Mouse (Mus musculus): ENCODE data around the gene B4galnt3.

DNA sequence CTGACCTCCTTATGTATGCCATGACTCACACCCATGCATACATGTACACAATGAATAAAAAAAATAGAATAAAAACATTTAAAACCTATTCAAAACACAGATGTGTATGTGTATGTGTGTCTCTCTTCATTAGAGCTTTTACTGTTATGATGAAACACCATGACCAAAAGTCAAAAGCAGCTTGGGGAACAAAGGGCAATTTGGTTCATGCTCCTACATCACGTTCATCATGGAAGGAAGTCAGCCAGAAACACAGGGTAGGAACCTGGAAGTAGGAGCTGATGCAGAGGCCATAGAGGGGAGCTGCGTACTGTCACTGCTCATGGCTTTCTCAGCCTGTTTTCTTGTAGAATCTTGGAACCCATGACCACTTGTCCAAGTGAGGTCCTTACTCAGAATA, 41.6 kb downstream of the B4galnt3 start:
- TF ChIP-seq EP300 (IDR thresholded peaks at IDR 0.05; ENCODE audit: low read depth) = no peak
- TF ChIP-seq CTCF (IDR thresholded peaks at IDR 0.05; ENCODE audit: low read depth) = no peak
